Mouse (Mus musculus): ENCODE data around the gene Keap1. TPM values are rescaled to one million over a fixed set of nuclear protein-coding genes. Genes with fewer than 3 reads are reported as not detected.
"Not testable (repeated sequence)": the region's sequence is repeated elsewhere in the genome, so short reads cannot be mapped to it uniquely, and the experiment has no call there.

Gene Keap1
- polyA plus RNA-seq, 1 experiment from 2014 or later: 72.0 TPM

GRCm38 (mm10) chr9:21224576-21225414, 14.4 kb downstream of the Keap1 start:
- Histone ChIP-seq H3K27ac (replicated peaks) (no peak overlapping the region), H3K27me3 (replicated peaks) (no peaks in the 10 kb centered on the region), H3K36me3 (peaks cover 9% of the 10 kb centered on the region), H3K4me2 (peak overlapping the region; percentile 55), H3K4me3 (replicated peaks) (peak overlapping the region; percentile 29), H3K9ac (replicated peaks) (0 out of 2 replicates have a peak overlapping the region, but pooled peaks have one; percentile 20), H3K9me3 (replicated peaks) (no peaks in the 10 kb centered on the region), H3K4me1 (peaks cover 26% of the 10 kb centered on the region)
- ATAC-seq (ENCODE audit: low FRiP score): 0 out of 2 replicates have a peak, but pooled peaks have one; percentile 18
- 19% methylated on average over 26 of the region's 26 CpGs for WGBS

- Histone ChIP-seq H3K27ac (replicated peaks) (no peak overlapping the region), H3K9me3 (replicated peaks) (no peaks in the 10 kb centered on the region), H3K4me2 (no peak overlapping the region), H3K4me3 (replicated peaks) (no peak overlapping the region), H3K36me3 (no peaks in the 10 kb centered on the region), H3K9ac (replicated peaks) (no peak overlapping the region), H3K27me3 (replicated peaks) (no peaks in the 10 kb centered on the region), H3K4me1 (peaks cover 26% of the 10 kb centered on the region)
- 89% methylated on average over 6 of the region's 6 CpGs for WGBS
- ATAC-seq (ENCODE audit: low FRiP score): no peak
Measured at GRCm38 (mm10) chr9:21223906-21224305, 15.3 kb downstream of the Keap1 start.

GRCm38 (mm10) chr9:21223490-21223889, 15.7 kb downstream of the Keap1 start:
- peaks cover 26% of the 10 kb centered on the region for H3K4me1 ChIP-seq
- not testable (repeated sequence) for ATAC-seq (ENCODE audit: low FRiP score); H3K9ac ChIP-seq (replicated peaks); H3K9me3 ChIP-seq (replicated peaks); H3K27ac ChIP-seq (replicated peaks); H3K4me3 ChIP-seq (replicated peaks); H3K27me3 ChIP-seq (replicated peaks); H3K36me3 ChIP-seq; H3K4me2 ChIP-seq
- 100% methylated on average over 1 of the region's 2 CpGs for WGBS

- Histone ChIP-seq H3K27ac (replicated peaks) (no peak overlapping the region), H3K9ac (replicated peaks) (no peak overlapping the region), H3K36me3 (no peaks in the 10 kb centered on the region), H3K4me2 (no peak overlapping the region), H3K9me3 (replicated peaks) (no peaks in the 10 kb centered on the region), H3K27me3 (replicated peaks) (no peaks in the 10 kb centered on the region), H3K4me3 (replicated peaks) (no peak overlapping the region), H3K4me1 (peaks cover 15% of the 10 kb centered on the region)
- ATAC-seq (ENCODE audit: low FRiP score): no peak
- WGBS: 19% methylated on average over 7 of the region's 7 CpGs
Measured at GRCm38 (mm10) chr9:21221383-21221929, 17.7 kb downstream of the Keap1 start.

- no peaks in the 10 kb centered on the region for H3K36me3 ChIP-seq
- 16% methylated on average over 21 of the region's 21 CpGs for WGBS
- H3K27me3 ChIP-seq (replicated peaks): no peaks in the 10 kb centered on the region
- H3K4me2 ChIP-seq: peak overlapping the region; percentile 57
- H3K9me3 ChIP-seq (replicated peaks): no peaks in the 10 kb centered on the region
- H3K9ac ChIP-seq (replicated peaks): 0 out of 2 replicates have a peak overlapping the region, but pooled peaks have one; percentile 7
- peak; percentile 87 for ATAC-seq (ENCODE audit: low FRiP score)
- peaks cover 19% of the 10 kb centered on the region for H3K4me1 ChIP-seq
- no peak overlapping the region; the same call in 1 of the 2 replicates for H3K27ac ChIP-seq (replicated peaks)
- H3K4me3 ChIP-seq (replicated peaks): peak overlapping the region; percentile 31
Measured at GRCm38 (mm10) chr9:21220490-21221382, 18.4 kb downstream of the Keap1 start.

- Histone ChIP-seq H3K9ac (replicated peaks) (no peak overlapping the region), H3K27me3 (replicated peaks) (no peaks in the 10 kb centered on the region), H3K36me3 (no peaks in the 10 kb centered on the region), H3K9me3 (replicated peaks) (no peaks in the 10 kb centered on the region), H3K4me2 (no peak overlapping the region), H3K4me3 (replicated peaks) (no peak overlapping the region), H3K27ac (replicated peaks) (no peak overlapping the region), H3K4me1 (peaks cover 14% of the 10 kb centered on the region)
- no peak for ATAC-seq (ENCODE audit: low FRiP score)
- WGBS: 56% methylated on average over 3 of the region's 3 CpGs
Measured at GRCm38 (mm10) chr9:21219820-21220219, 19.3 kb downstream of the Keap1 start.

GRCm38 (mm10) chr9:21216050-21216841, 22.9 kb downstream of the Keap1 start:
- H3K4me3 ChIP-seq (replicated peaks): no peak overlapping the region
- peaks cover 13% of the 10 kb centered on the region for H3K4me1 ChIP-seq
- H3K27me3 ChIP-seq (replicated peaks): no peaks in the 10 kb centered on the region
- 64% methylated on average over 25 of the region's 25 CpGs for WGBS
- peaks cover 7% of the 10 kb centered on the region for H3K36me3 ChIP-seq
- H3K9me3 ChIP-seq (replicated peaks): no peaks in the 10 kb centered on the region
- peak overlapping the region; percentile 5; the same call in 1 of the 2 replicates for H3K4me2 ChIP-seq
- no peak for ATAC-seq (ENCODE audit: low FRiP score)
- H3K27ac ChIP-seq (replicated peaks): no peak overlapping the region
- no peak overlapping the region for H3K9ac ChIP-seq (replicated peaks)

- Histone ChIP-seq H3K9ac (replicated peaks) (no peak overlapping the region), H3K4me1 (peaks cover 7% of the 10 kb centered on the region), H3K4me3 (replicated peaks) (no peak overlapping the region), H3K4me2 (no peak overlapping the region), H3K27ac (replicated peaks) (no peak overlapping the region), H3K9me3 (replicated peaks) (no peaks in the 10 kb centered on the region), H3K36me3 (peaks cover 18% of the 10 kb centered on the region), H3K27me3 (replicated peaks) (no peaks in the 10 kb centered on the region)
- 0 out of 2 replicates have a peak, but pooled peaks have one; percentile 15 for ATAC-seq (ENCODE audit: low FRiP score)
- WGBS: 53% methylated on average over 7 of the region's 7 CpGs
Measured at GRCm38 (mm10) chr9:21213617-21214190, 25.5 kb downstream of the Keap1 start.

GRCm38 (mm10) chr9:21211624-21212023, 27.5 kb downstream of the Keap1 start:
- H3K4me3 ChIP-seq (replicated peaks): no peak overlapping the region
- WGBS: 90% methylated on average over 7 of the region's 7 CpGs
- H3K27me3 ChIP-seq (replicated peaks): no peaks in the 10 kb centered on the region
- ATAC-seq (ENCODE audit: low FRiP score): no peak
- peaks cover 36% of the 10 kb centered on the region for H3K36me3 ChIP-seq
- H3K4me2 ChIP-seq: no peak overlapping the region
- H3K9ac ChIP-seq (replicated peaks): no peak overlapping the region
- H3K9me3 ChIP-seq (replicated peaks): no peaks in the 10 kb centered on the region
- no peak overlapping the region for H3K27ac ChIP-seq (replicated peaks)
- H3K4me1 ChIP-seq: peaks cover 5% of the 10 kb centered on the region

- 86% methylated on average over 6 of the region's 6 CpGs for WGBS
- Histone ChIP-seq H3K9ac (replicated peaks) (no peak overlapping the region), H3K27ac (replicated peaks) (no peak overlapping the region), H3K27me3 (replicated peaks) (no peaks in the 10 kb centered on the region), H3K4me1 (no peaks in the 10 kb centered on the region), H3K36me3 (peaks cover 44% of the 10 kb centered on the region), H3K4me3 (replicated peaks) (no peak overlapping the region), H3K4me2 (no peak overlapping the region), H3K9me3 (replicated peaks) (no peaks in the 10 kb centered on the region)
- ATAC-seq (ENCODE audit: low FRiP score): no peak
Measured at GRCm38 (mm10) chr9:21210821-21211220, 28.3 kb downstream of the Keap1 start.
